Mouse (Mus musculus) midbrain, embryonic 12.5 days (tissue): Measurements from ENCODE around the gene Rilp. TPM values are rescaled to one million over a fixed set of nuclear protein-coding genes. Genes with fewer than 3 reads are reported as not detected.

Source experiments
- ATAC-seq: fragments of 200-750 bp; cut with Nextera tagmentation; 2 replicates; pipeline ENCODE4 v1.8.0; 2017; ENCODE audit warnings: low read depth, moderate TSS enrichment, moderate library complexity; ENCODE audit not compliant: low FRiP score
- H3K27ac ChIP-seq: fragments of 300-500 bp; sonication (generic); replicated peaks from 2 replicates; pipeline ENCODE4 v1.5.1; 2016; ENCODE audit warnings: mild to moderate bottlenecking
- H3K27me3 ChIP-seq: fragments of 300-500 bp; sonication (generic); 2 replicates; pipeline ENCODE4 v1.6.1; 2016; ENCODE audit warnings: mild to moderate bottlenecking
- H3K36me3 ChIP-seq: fragments of 300-500 bp; sonication (generic); 2 replicates; pipeline ENCODE4 v1.6.1; 2016
- H3K4me1 ChIP-seq: fragments of 300-500 bp; sonication (generic); 2 replicates; pipeline ENCODE4 v1.6.1; 2016
- H3K4me2 ChIP-seq: fragments of 300-500 bp; sonication (generic); replicated peaks from 2 replicates; pipeline ENCODE4 v1.6.1; 2016; ENCODE audit warnings: mild to moderate bottlenecking, moderate library complexity
- H3K4me3 ChIP-seq: fragments of 300-500 bp; sonication (generic); 2 replicates; pipeline ENCODE4 v1.5.1; 2016; ENCODE audit warnings: mild to moderate bottlenecking
- H3K9ac ChIP-seq: fragments of 300-500 bp; sonication (generic); replicated peaks from 2 replicates; pipeline ENCODE4 v1.6.1; 2016; ENCODE audit warnings: mild to moderate bottlenecking, moderate library complexity
- H3K9me3 ChIP-seq: fragments of 300-500 bp; sonication (generic); 2 replicates; pipeline ENCODE4 v1.6.1; 2016; ENCODE audit warnings: mild to moderate bottlenecking
- WGBS: fragments of 180-500 bp; shearing (Covaris S2); methylation state at CpG from one replicate; pipeline ENCODE4 v1.1.7; 2016; 5-methylcytosine and 5-hydroxymethylcytosine counted together
- polyA plus RNA-seq: library from polyadenylated mRNA; unstranded; fragments of >200 nt; fragmentation: Nextera tagmentation; extraction: Ambion mirVana; gene quantifications from 2 replicates; pipeline ENCODE4 v1.2.1, GENCODE M21; 2016

Gene Rilp
- polyA plus RNA-seq, 1 experiment from 2014 or later, result 0.66 TPM

DNA sequence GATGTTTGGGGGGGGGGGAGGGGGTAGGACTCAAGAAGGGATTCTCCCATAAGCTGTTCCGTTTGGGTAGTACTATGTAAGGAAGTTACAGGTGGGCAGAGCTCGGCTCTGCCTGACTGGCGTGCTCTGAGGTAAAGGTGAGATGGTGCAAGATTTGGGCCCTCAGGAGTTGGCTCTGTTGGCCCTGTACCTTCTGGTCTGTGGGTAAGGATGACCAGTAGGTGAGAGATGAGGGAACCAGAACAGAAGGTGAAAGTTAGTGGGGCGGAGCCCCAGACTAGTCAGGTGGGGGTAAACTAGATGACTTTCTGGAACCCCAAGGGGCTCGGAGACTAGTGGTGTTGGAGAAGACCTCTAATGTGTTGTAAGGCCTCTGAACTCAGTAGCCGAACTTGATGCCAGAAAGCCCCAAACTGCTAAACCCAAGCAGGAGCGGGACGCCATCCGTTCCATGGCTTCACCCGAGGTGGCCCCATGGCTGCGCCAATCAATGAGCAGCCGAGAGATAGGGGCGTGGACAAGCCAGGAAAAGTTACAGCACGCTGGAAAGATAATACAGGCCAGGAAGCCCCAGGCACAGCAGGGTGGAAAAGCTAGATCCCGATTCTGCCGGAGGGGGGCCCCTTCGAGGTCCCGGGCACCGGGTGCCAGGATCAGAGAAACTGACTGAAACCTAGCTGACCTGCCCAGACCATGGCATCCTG lies 42.2 kb upstream of the Rilp start:
- Histone ChIP-seq H3K4me2 (peak overlapping the region; percentile 52), H3K4me1 (peaks cover 13% of the 10 kb centered on the region; the same call in 1 of the 2 replicates), H3K27me3 (peaks cover 15% of the 10 kb centered on the region; the same call in 1 of the 2 replicates), H3K27ac (no peak overlapping the region), H3K9me3 (no peaks in the 10 kb centered on the region), H3K4me3 (peak overlapping the region; percentile 26), H3K36me3 (peaks cover 11% of the 10 kb centered on the region), H3K9ac (peak overlapping the region; percentile 24; the same call in 1 of the 2 replicates)
- ATAC-seq, result no peak; the same call in 1 of the 2 replicates
- WGBS, result 20% methylated on average over 19 of the region's 19 CpGs

DNA sequence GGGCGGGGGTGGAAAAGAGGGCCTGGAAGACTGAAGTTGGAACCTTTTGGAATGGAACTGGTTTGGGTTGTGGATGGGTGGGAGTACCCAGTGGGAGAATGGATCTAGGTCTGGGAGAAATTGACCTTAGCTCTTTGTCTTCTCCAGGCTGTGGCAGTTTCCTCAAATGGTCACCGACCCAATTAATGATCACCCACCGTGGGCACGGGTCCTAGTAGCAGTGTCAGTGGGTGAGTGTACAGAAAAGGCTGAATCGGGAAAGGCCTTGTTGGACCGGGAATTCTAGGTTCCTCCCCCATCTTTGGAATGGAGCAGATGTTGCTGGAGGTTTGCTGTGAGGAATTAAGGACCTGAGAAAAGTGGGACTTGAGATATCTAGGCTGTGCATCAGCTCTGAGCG lies 41.5 kb upstream of the Rilp start:
- WGBS, result 70% methylated on average over 7 of the region's 7 CpGs
- 0 out of 2 replicates have a peak overlapping the region, but pooled peaks have one; percentile 24 for H3K9ac ChIP-seq

DNA sequence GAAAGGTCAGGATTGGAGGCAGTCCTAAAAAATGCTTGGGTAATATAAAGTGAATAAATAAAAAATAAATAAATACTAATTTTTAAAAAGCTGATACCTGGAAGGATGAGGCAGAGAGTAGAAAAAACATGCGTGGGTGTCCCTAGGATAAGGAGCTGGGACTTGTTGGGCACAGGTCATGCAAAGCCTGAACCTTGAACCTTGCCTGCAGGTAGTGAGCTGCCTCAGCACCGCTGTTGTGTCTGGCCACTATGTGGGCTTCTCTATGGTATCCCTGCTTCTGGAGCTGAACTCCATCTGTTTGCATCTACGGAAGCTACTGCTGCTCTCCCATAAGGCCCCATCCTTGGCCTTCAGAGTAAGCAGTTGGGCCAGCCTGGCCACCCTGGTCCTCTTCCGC lies 40.6 kb upstream of the Rilp start:
- WGBS, result 94% methylated on average over 4 of the region's 4 CpGs
- H3K27ac ChIP-seq, result no peak overlapping the region
- no peak overlapping the region for H3K4me3 ChIP-seq
- peaks cover 11% of the 10 kb centered on the region for H3K36me3 ChIP-seq
- H3K9ac ChIP-seq, result no peak overlapping the region
- H3K4me1 ChIP-seq, result peaks cover 8% of the 10 kb centered on the region; the same call in 1 of the 2 replicates
- no peak for ATAC-seq
- no peaks in the 10 kb centered on the region for H3K9me3 ChIP-seq
- H3K4me2 ChIP-seq, result no peak overlapping the region
- peaks cover 15% of the 10 kb centered on the region; the same call in 1 of the 2 replicates for H3K27me3 ChIP-seq

More for the DNA sequence above, 41.5 kb upstream of the Rilp start:
- H3K9me3 ChIP-seq, result no peaks in the 10 kb centered on the region
- no peak overlapping the region for H3K27ac ChIP-seq
- peak overlapping the region; percentile 52 for H3K4me2 ChIP-seq
- H3K36me3 ChIP-seq, result peaks cover 11% of the 10 kb centered on the region
- H3K27me3 ChIP-seq, result peaks cover 15% of the 10 kb centered on the region; the same call in 1 of the 2 replicates
- ATAC-seq, result no peak
- peak overlapping the region; percentile 26; the same call in 1 of the 2 replicates for H3K4me3 ChIP-seq
- H3K4me1 ChIP-seq, result peaks cover 8% of the 10 kb centered on the region; the same call in 1 of the 2 replicates

DNA sequence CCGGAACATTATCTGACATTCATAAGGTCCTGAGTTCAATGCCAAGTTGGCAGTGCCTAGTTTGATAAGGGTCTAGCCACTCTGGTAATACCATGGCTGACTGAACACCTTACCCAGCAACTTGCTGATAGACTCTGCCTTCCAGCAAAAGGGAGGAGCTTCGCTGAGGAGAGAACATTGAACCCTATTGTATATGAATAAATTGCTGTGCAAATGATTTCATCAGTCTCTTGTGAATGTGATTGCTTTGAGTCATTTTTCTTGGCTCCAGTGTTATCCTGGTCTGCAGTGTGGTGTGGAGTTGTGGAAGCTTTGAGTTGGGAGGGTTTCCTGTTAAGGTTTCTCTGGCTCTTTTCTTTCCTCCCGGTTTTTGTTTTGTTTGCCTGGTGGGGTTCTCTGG lies 39.2 kb upstream of the Rilp start:
- H3K9ac ChIP-seq, result no peak overlapping the region
- H3K9me3 ChIP-seq, result no peaks in the 10 kb centered on the region
- no peak overlapping the region for H3K4me3 ChIP-seq
- no peak for ATAC-seq
- peaks cover 3% of the 10 kb centered on the region for H3K36me3 ChIP-seq
- no peak overlapping the region for H3K4me2 ChIP-seq
- WGBS, result 89% methylated on average over 3 of the region's 3 CpGs
- peaks cover 8% of the 10 kb centered on the region; the same call in 1 of the 2 replicates for H3K4me1 ChIP-seq
- peaks cover 15% of the 10 kb centered on the region; the same call in 1 of the 2 replicates for H3K27me3 ChIP-seq
- H3K27ac ChIP-seq, result no peak overlapping the region

DNA sequence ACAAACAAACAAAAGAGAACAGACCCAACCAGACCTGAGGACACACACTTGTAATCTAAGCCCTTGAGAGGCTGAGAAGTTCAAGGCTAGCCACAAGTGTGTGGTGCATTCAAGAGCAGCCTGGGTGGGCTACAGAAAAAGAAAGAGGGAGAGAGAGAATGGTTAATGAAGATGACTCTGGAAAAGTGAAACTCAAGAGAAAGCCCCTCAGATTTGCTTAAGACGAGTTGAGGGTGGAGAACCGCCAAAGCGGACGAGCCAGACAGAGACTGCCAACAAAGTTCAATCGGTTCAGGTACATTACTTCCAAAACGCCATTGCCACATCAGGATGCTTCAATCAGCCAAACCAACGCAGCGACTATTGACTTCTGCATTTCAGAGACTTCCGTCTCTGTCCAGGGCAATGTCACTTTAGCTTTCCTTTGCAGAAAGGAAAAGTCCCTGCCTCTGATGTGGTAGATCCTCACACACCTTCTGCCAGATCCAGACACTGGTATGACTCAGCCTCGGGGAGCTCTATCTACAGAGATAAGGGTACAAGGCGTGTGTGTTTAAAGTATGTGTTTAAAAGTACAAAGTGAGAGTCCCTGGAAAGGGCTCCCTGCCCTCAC lies 37.3 kb upstream of the Rilp start:
- WGBS, result 86% methylated on average over 11 of the region's 11 CpGs
- Histone ChIP-seq H3K27me3 (peaks cover 17% of the 10 kb centered on the region; the same call in 1 of the 2 replicates), H3K27ac (no peak overlapping the region), H3K36me3 (no peaks in the 10 kb centered on the region), H3K4me3 (no peak overlapping the region), H3K9me3 (no peaks in the 10 kb centered on the region), H3K4me1 (peaks cover 6% of the 10 kb centered on the region; the same call in 1 of the 2 replicates), H3K9ac (no peak overlapping the region), H3K4me2 (no peak overlapping the region)
- ATAC-seq, result no peak

DNA sequence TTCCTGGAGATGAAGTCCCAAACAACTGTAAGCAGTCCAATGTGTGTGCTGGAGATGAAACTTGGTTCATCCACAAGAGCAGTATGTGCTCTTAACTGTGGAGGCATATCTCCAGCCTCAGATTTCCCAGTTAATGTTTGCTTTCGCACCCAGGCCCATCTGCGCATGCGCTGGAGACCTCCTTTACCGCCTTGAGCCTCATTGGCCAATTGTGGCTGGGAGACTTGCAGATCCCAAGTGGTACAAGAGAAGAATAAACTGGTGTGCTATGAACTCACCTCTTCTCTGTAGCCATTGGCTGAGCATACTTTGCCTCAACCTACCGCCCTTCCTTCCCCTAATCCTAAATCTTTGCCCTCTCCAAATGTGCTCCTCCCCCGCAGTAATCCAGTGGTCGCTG lies 36.5 kb upstream of the Rilp start:
- Histone ChIP-seq H3K4me1 (no peaks in the 10 kb centered on the region), H3K9me3 (no peaks in the 10 kb centered on the region), H3K27ac (no peak overlapping the region), H3K4me3 (no peak overlapping the region), H3K27me3 (peaks cover 11% of the 10 kb centered on the region; the same call in 1 of the 2 replicates), H3K36me3 (no peaks in the 10 kb centered on the region), H3K9ac (no peak overlapping the region), H3K4me2 (no peak overlapping the region)
- ATAC-seq, result no peak
- 60% methylated on average over 7 of the region's 7 CpGs for WGBS

DNA sequence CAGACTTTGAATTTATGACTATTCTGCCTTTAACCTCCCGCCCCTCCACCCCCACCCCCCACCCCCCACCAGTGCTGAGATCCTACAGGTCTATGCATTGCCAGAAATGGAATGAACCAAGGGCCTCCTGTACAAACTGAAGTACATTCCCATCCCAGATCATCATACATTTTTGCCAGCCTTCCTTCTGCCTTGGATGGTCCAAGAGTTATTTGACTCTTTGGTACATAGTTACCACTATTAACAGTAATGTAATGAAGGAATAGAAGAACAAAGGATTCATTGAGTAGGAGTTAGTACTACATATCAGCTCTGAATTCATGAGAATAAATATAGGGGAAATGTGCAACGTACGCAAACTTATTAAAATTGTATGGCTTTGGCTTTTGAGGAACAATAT lies 23.7 kb upstream of the Rilp start:
- 33% methylated on average over 3 of the region's 3 CpGs for WGBS
- H3K4me3 ChIP-seq, result peak overlapping the region; percentile 99

DNA sequence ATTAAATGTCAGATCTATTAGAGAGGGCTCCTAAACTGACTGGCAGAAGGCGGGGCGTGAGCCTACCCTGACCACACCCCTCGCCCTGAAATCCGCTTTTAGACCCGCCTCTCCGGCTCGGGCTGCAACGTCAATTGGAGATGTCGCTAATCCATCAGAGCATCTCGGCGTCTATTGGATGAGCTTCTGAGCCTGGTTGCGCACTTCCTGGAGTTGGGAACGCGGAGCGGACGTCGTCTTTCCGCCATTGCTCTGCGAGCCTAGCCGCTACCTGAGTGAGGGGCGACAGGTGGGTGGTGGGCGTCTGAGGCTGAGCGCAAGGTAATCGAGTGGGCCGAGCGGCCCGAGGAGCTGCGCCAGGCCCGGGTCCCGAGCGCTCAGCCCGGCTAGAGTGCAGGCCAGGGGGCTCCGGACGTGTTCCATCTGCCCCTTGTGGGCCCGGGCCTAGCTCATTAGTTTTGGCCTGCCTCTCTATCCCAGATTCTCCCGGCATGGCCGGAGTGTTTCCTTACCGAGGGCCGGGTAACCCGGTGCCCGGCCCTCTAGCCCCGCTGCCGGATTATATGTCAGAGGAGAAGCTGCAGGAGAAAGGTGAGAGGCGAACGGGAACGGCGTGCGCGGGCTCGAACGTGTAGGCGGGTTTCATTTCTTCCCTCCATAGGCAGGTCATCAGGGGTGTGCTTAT lies 23.2 kb upstream of the Rilp start, which contains the start of gene Prpf8:
Gene Prpf8 (plus strand): TSS at position 216 of the 685 bp plus-strand sequence.
- Histone ChIP-seq H3K4me1 (peaks cover 9% of the 10 kb centered on the region), H3K27ac (peak within 1 kb of the TSS; percentile 66), H3K27me3 (peaks cover 8% of the 10 kb centered on the region), H3K9ac (peak within 1 kb of the TSS; percentile 97), H3K9me3 (no peaks in the 10 kb centered on the region), H3K4me3 (peak within 1 kb of the TSS; percentile 99), H3K4me2 (peak within 1 kb of the TSS; percentile 93), H3K36me3 (peaks cover 25% of the 10 kb centered on the region)
- peak; percentile 100 for ATAC-seq
- WGBS, result under 1% methylated on average over 52 of the region's 52 CpGs

More for the DNA sequence above, 23.7 kb upstream of the Rilp start:
- Histone ChIP-seq H3K36me3 (peaks cover 19% of the 10 kb centered on the region), H3K4me1 (peaks cover 9% of the 10 kb centered on the region), H3K27ac (no peak overlapping the region), H3K4me2 (peak overlapping the region; percentile 26), H3K9ac (no peak overlapping the region), H3K27me3 (peaks cover 8% of the 10 kb centered on the region), H3K9me3 (no peaks in the 10 kb centered on the region)
- peak; percentile 25; the same call in 1 of the 2 replicates for ATAC-seq

DNA sequence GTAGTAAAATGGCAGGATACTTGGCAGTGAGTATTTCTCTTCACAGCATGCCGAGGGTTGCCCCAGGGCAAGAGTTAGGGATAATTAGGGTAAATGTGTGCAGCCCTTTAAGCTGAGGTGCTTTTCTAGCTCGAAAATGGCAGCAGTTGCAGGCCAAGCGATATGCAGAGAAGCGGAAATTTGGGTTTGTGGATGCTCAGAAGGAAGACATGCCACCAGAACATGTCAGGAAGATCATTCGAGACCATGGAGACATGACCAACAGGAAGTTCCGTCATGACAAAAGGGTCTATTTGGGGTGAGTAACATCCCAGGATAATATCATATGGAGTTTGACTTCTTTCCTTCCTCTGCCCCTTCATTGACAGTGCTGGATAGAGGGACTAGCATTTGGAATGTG lies 22.4 kb upstream of the Rilp start:
- Histone ChIP-seq H3K9me3 (no peaks in the 10 kb centered on the region), H3K4me2 (peak overlapping the region; percentile 93), H3K36me3 (peaks cover 32% of the 10 kb centered on the region), H3K4me3 (peak overlapping the region; percentile 99), H3K27ac (no peak overlapping the region), H3K4me1 (peaks cover 9% of the 10 kb centered on the region), H3K9ac (peak overlapping the region; percentile 97), H3K27me3 (peaks cover 8% of the 10 kb centered on the region)
- no peak for ATAC-seq
- WGBS, result 50% methylated on average over 6 of the region's 6 CpGs

DNA sequence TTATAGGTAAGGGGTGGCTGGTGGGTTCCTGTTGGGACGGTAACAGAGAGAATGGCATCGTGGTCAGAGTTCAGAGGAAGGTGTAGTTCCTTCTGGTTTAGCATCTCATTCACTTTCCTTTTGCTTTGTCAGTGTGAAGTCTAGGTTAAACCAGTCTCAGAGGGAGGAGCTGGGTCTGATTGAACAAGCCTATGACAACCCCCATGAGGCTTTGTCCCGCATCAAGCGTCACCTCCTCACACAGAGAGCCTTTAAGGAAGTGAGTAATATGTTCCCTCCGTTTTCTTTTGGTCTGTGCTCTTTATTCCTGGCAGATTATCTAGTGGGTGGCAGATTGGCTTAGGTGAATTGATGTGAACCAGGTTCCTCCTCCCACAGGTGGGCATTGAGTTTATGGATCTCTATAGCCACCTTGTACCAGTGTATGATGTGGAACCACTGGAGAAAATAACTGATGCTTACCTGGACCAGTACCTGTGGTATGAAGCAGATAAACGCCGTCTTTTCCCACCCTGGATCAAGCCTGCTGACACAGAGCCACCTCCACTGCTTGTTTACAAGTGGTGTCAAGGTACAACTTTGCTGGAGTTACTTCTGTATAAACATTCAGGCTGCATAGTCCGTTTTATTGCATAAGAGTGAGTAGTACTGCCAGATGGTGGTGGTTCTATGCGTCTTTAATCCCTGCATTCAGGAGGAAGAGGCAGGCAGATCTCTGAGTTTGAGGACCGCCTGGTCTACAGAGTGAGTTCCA lies 15.4 kb upstream of the Rilp start:
- H3K4me1 ChIP-seq, result no peaks in the 10 kb centered on the region
- no peak for ATAC-seq
- H3K9me3 ChIP-seq, result no peaks in the 10 kb centered on the region
- 95% methylated on average over 10 of the region's 10 CpGs for WGBS
- H3K9ac ChIP-seq, result no peak overlapping the region
- peaks cover 100% of the 10 kb centered on the region for H3K36me3 ChIP-seq
- no peak overlapping the region for H3K4me2 ChIP-seq
- no peaks in the 10 kb centered on the region for H3K27me3 ChIP-seq
- no peak overlapping the region for H3K27ac ChIP-seq
- H3K4me3 ChIP-seq, result no peak overlapping the region

DNA sequence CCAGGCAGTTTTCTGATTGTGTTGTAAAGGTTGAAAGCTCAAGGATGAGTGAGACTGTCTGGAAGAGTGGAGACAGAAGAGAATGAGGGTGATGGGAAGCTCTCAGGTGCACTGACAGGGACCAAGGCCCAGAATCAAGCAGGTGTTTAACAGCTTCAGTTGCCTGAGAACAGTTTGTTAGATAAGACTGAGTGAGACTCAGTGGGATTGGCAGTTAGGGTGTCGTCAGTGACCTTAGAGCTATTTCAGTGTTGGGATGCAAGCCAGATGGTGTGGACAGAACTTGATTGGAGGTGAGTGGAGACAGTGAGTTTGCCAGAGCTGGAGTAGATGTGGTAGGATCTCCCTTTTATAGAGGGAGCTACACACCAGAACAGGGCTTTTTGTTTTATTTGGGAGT lies 11.8 kb upstream of the Rilp start:
- Histone ChIP-seq H3K4me2 (no peak overlapping the region), H3K4me1 (no peaks in the 10 kb centered on the region), H3K27ac (no peak overlapping the region), H3K4me3 (no peak overlapping the region), H3K36me3 (peaks cover 100% of the 10 kb centered on the region), H3K27me3 (no peaks in the 10 kb centered on the region), H3K9me3 (no peaks in the 10 kb centered on the region), H3K9ac (no peak overlapping the region)
- ATAC-seq, result no peak
- 96% methylated on average over 1 of the region's 1 CpGs for WGBS
